Mouse (Mus musculus): Measurements from ENCODE around the gene Ypel3. TPM values are rescaled to one million over a fixed set of nuclear protein-coding genes. Genes with fewer than 3 reads are reported as not detected.

The Ypel3 gene
- total and polyA plus RNA-seq, 2 experiments from 2014 or later = 209 to 219 TPM

GRCm38 (mm10) chr7:126792721-126793443, 16.1 kb downstream of the Ypel3 start:
- Histone ChIP-seq H3K27me3 (ENCODE audit: insufficient read depth, low read length) (no peaks in the 10 kb centered on the region), H3K9ac (replicated peaks; ENCODE audit: low read length, poor library complexity, severe bottlenecking) (peak overlapping the region; percentile 58), H3K36me3 (ENCODE audit: insufficient read depth, low read length) (peaks cover 38% of the 10 kb centered on the region), H3K4me2 (ENCODE audit: low read depth, low read length, poor library complexity, severe bottlenecking) (peak overlapping the region; percentile 60), H3K9me3 (ENCODE audit: low read length) (no peaks in the 10 kb centered on the region), H3K4me1 (ENCODE audit: insufficient read depth, low read length) (peaks cover 8% of the 10 kb centered on the region; the same call in 1 of the 2 replicates), H3K4me3 (ENCODE audit: low read depth, low read length) (peak overlapping the region; percentile 57), H3K27ac (ENCODE audit: low read depth, low read length) (peak overlapping the region; percentile 73)
- DNase-seq (ENCODE audit: low spot score) (no peak), ATAC-seq (ENCODE audit: low FRiP score) (peak; percentile 12; the same call in 1 of the 2 replicates)
- TF ChIP-seq CTCF (IDR thresholded peaks at IDR 0.05) = no peak
- WGBS = 30% methylated on average over 11 of the region's 11 CpGs

- peaks cover 8% of the 10 kb centered on the region; the same call in 1 of the 2 replicates for H3K4me1 ChIP-seq (ENCODE audit: insufficient read depth, low read length)
- H3K4me2 ChIP-seq (ENCODE audit: low read depth, low read length, poor library complexity, severe bottlenecking) = no peak overlapping the region
- no peak for TF ChIP-seq CTCF (IDR thresholded peaks at IDR 0.05)
- DNase-seq (ENCODE audit: low spot score) = no peak
- ATAC-seq (ENCODE audit: low FRiP score) = no peak
- no peak overlapping the region for H3K9ac ChIP-seq (replicated peaks; ENCODE audit: low read length, poor library complexity, severe bottlenecking)
- H3K4me3 ChIP-seq (ENCODE audit: low read depth, low read length) = no peak overlapping the region
- H3K27me3 ChIP-seq (ENCODE audit: insufficient read depth, low read length) = no peaks in the 10 kb centered on the region
- H3K27ac ChIP-seq (ENCODE audit: low read depth, low read length) = no peak overlapping the region
- 76% methylated on average over 4 of the region's 4 CpGs for WGBS
- no peaks in the 10 kb centered on the region for H3K9me3 ChIP-seq (ENCODE audit: low read length)
- peaks cover 30% of the 10 kb centered on the region for H3K36me3 ChIP-seq (ENCODE audit: insufficient read depth, low read length)
Measured at GRCm38 (mm10) chr7:126793456-126794270, 16.9 kb downstream of the Ypel3 start.

- H3K36me3 ChIP-seq (ENCODE audit: insufficient read depth, low read length) = peaks cover 24% of the 10 kb centered on the region
- peaks cover 8% of the 10 kb centered on the region; the same call in 1 of the 2 replicates for H3K4me1 ChIP-seq (ENCODE audit: insufficient read depth, low read length)
- DNase-seq (ENCODE audit: low spot score) = no peak
- TF ChIP-seq CTCF (IDR thresholded peaks at IDR 0.05) = no peak
- no peak overlapping the region for H3K4me3 ChIP-seq (ENCODE audit: low read depth, low read length)
- no peak overlapping the region for H3K27ac ChIP-seq (ENCODE audit: low read depth, low read length)
- WGBS = 77% methylated on average over 4 of the region's 4 CpGs
- no peak overlapping the region for H3K4me2 ChIP-seq (ENCODE audit: low read depth, low read length, poor library complexity, severe bottlenecking)
- H3K9me3 ChIP-seq (ENCODE audit: low read length) = no peaks in the 10 kb centered on the region
- H3K9ac ChIP-seq (replicated peaks; ENCODE audit: low read length, poor library complexity, severe bottlenecking) = no peak overlapping the region
- H3K27me3 ChIP-seq (ENCODE audit: insufficient read depth, low read length) = no peaks in the 10 kb centered on the region
- no peak for ATAC-seq (ENCODE audit: low FRiP score)
Measured at GRCm38 (mm10) chr7:126794271-126794605, 17.5 kb downstream of the Ypel3 start.

- no peaks in the 10 kb centered on the region for H3K27me3 ChIP-seq (ENCODE audit: insufficient read depth, low read length)
- no peak for DNase-seq (ENCODE audit: low spot score)
- no peak overlapping the region for H3K4me3 ChIP-seq (ENCODE audit: low read depth, low read length)
- peaks cover 16% of the 10 kb centered on the region; the same call in 1 of the 2 replicates for H3K36me3 ChIP-seq (ENCODE audit: insufficient read depth, low read length)
- no peak for ATAC-seq (ENCODE audit: low FRiP score)
- TF ChIP-seq CTCF (IDR thresholded peaks at IDR 0.05) = peak; percentile 51
- H3K9ac ChIP-seq (replicated peaks; ENCODE audit: low read length, poor library complexity, severe bottlenecking) = no peak overlapping the region
- peaks cover 16% of the 10 kb centered on the region for H3K4me1 ChIP-seq (ENCODE audit: insufficient read depth, low read length)
- H3K9me3 ChIP-seq (ENCODE audit: low read length) = no peaks in the 10 kb centered on the region
- no peak overlapping the region for H3K4me2 ChIP-seq (ENCODE audit: low read depth, low read length, poor library complexity, severe bottlenecking)
- H3K27ac ChIP-seq (ENCODE audit: low read depth, low read length) = no peak overlapping the region
- WGBS = 76% methylated on average over 16 of the region's 16 CpGs
Measured at GRCm38 (mm10) chr7:126795387-126796317, 18.9 kb downstream of the Ypel3 start.

- Histone ChIP-seq H3K4me1 (ENCODE audit: insufficient read depth, low read length) (peaks cover 12% of the 10 kb centered on the region), H3K9ac (replicated peaks; ENCODE audit: low read length, poor library complexity, severe bottlenecking) (no peak overlapping the region), H3K27ac (ENCODE audit: low read depth, low read length) (no peak overlapping the region)
Measured at GRCm38 (mm10) chr7:126796350-126796932, 19.7 kb downstream of the Ypel3 start.

More at GRCm38 (mm10) chr7:126796350-126796932, 19.7 kb downstream of the Ypel3 start:
- H3K4me2 ChIP-seq (ENCODE audit: low read depth, low read length, poor library complexity, severe bottlenecking) = peak overlapping the region; percentile 87; the same call in 1 of the 2 replicates
- peaks cover 16% of the 10 kb centered on the region; the same call in 1 of the 2 replicates for H3K36me3 ChIP-seq (ENCODE audit: insufficient read depth, low read length)
- no peaks in the 10 kb centered on the region for H3K9me3 ChIP-seq (ENCODE audit: low read length)
- no peaks in the 10 kb centered on the region for H3K27me3 ChIP-seq (ENCODE audit: insufficient read depth, low read length)
- DNase-seq (ENCODE audit: low spot score) (peak; percentile 79), ATAC-seq (ENCODE audit: low FRiP score) (no peak)
- no peak overlapping the region for H3K4me3 ChIP-seq (ENCODE audit: low read depth, low read length)
- TF ChIP-seq CTCF (IDR thresholded peaks at IDR 0.05) = peak; percentile 59
- 65% methylated on average over 8 of the region's 8 CpGs for WGBS
